Mouse (Mus musculus): ENCODE measurements around the gene Gpr149.

Gene Gpr149

GRCm38 (mm10) chr3:62604973-62605372, at the start of gene Gpr149:
Gene Gpr149 (minus strand): TSS chr3:62605140.
- no peak for DNase-seq (ENCODE audit: low read depth, low spot score)

GRCm38 (mm10) chr3:62650551-62650950, 45.6 kb upstream of the Gpr149 start:
- no peak for DNase-seq (ENCODE audit: low read depth, low spot score)

- DNase-seq (ENCODE audit: low read depth, low spot score): peak; percentile 59
Measured at GRCm38 (mm10) chr3:62610861-62611260, 5.9 kb upstream of the Gpr149 start.

- no peak for DNase-seq (ENCODE audit: low read depth, low spot score)
Measured at GRCm38 (mm10) chr3:62605931-62606330, 991 bp upstream of the Gpr149 start.

- DNase-seq (ENCODE audit: low read depth, low spot score): no peak
Measured at GRCm38 (mm10) chr3:62604047-62604391, 921 bp downstream of the Gpr149 start.

- DNase-seq (ENCODE audit: low read depth, low spot score): peak; percentile 44
Measured at GRCm38 (mm10) chr3:62603231-62604046, 1.5 kb downstream of the Gpr149 start.

GRCm38 (mm10) chr3:62602466-62602865, 2.5 kb downstream of the Gpr149 start:
- DNase-seq (ENCODE audit: low read depth, low spot score): no peak

- peak; percentile 43 for DNase-seq (ENCODE audit: low read depth, low spot score)
Measured at GRCm38 (mm10) chr3:62594842-62595241, 10.1 kb downstream of the Gpr149 start.

- no peak for DNase-seq (ENCODE audit: low read depth, low spot score)
Measured at GRCm38 (mm10) chr3:62585072-62585471, 19.9 kb downstream of the Gpr149 start.

- DNase-seq (ENCODE audit: low read depth, low spot score): no peak
Measured at GRCm38 (mm10) chr3:62527593-62527992, 77.3 kb downstream of the Gpr149 start.

GRCm38 (mm10) chr3:62527160-62527559, 77.8 kb downstream of the Gpr149 start:
- peak; percentile 21 for DNase-seq (ENCODE audit: low read depth, low spot score)

GRCm38 (mm10) chr3:62507206-62507647, 97.7 kb downstream of the Gpr149 start:
- DNase-seq (ENCODE audit: low read depth, low spot score): no peak

GRCm38 (mm10) chr3:62506488-62507205, 98.3 kb downstream of the Gpr149 start, which contains the start of gene Dhx36:
Gene Dhx36 (minus strand): TSS chr3:62507004.
- peak; percentile 95 for DNase-seq (ENCODE audit: low read depth, low spot score)

GRCm38 (mm10) chr3:62505166-62505900, 99.6 kb downstream of the Gpr149 start:
- no peak for DNase-seq (ENCODE audit: low read depth, low spot score)

- no peak for DNase-seq (ENCODE audit: low read depth, low spot score)
Measured at GRCm38 (mm10) chr3:62499327-62499726, 105.6 kb downstream of the Gpr149 start.

GRCm38 (mm10) chr3:62492568-62492967, 112.4 kb downstream of the Gpr149 start:
- DNase-seq (ENCODE audit: low read depth, low spot score): no peak

GRCm38 (mm10) chr3:62484340-62484739, 120.6 kb downstream of the Gpr149 start:
- DNase-seq (ENCODE audit: low read depth, low spot score): no peak

Measured in R1 (cell line).